Mouse (Mus musculus): Measurements from ENCODE around the gene Mettl14. TPM values are rescaled to one million over a fixed set of nuclear protein-coding genes. Genes with fewer than 3 reads are reported as not detected.

The Mettl14 gene
- polyA plus RNA-seq (2015; fragmentation: Nextera tagmentation; extraction: Ambion mirVana) = 29.1 and 30.8 TPM in 2 replicates

DNA sequence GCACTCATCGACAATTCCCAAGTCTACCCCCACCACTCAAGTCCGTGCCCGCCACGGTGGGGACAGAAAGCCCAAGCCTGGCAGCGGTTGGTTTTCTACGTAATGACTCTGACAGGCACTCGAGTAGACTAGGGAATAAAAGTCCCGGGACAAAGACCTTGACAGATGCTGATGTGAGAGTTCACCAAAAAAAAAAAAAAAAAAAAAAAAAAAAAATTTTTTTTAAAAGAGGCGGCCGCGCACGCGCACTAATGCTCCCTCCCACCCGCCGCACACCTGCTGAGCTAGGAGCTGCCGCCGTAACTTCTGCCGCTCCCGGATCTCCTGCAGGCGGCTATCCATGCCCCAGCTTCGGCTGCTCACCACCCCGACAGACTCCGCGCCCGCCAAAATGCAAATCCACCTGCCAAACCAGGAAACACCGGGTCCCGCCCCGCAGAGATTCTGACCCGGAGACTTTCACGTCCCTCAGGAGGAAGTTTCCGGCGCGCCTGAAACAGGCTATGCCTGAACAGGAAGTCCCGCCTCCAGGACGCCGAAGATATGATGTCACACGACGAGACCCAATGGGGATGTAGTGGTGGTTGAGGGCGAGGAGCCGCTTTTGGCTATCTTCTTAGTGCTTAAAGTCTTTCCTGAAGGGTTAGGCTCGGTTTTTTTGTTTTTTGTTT, at the start of gene Mettl14:
Gene Mettl14, minus strand, starts transcription at position 623 of the 671 bp plus-strand sequence.
- Histone ChIP-seq H3K27ac (ENCODE audit: low read length) (peak within 1 kb of the TSS; percentile 88), H3K27me3 (replicated peaks; ENCODE audit: control insufficient read depth, insufficient read depth, low read length) (no peaks in the 10 kb centered on the region), H3K9ac (replicated peaks; ENCODE audit: low read depth, low read length) (peak within 1 kb of the TSS; percentile 55), H3K4me3 (replicated peaks; ENCODE audit: low read length) (peak within 1 kb of the TSS; percentile 59), H3K4me2 (ENCODE audit: low read length) (peak within 1 kb of the TSS; percentile 68), H3K4me1 (replicated peaks; ENCODE audit: control insufficient read depth, insufficient read depth, low read length) (peaks cover 19% of the 10 kb centered on the region), H3K36me3 (ENCODE audit: control insufficient read depth, insufficient read depth) (no peaks in the 10 kb centered on the region), H3K9me3 (ENCODE audit: control insufficient read depth, low read length) (no peaks in the 10 kb centered on the region)
- ATAC-seq = peak; percentile 100
- under 1% methylated on average over 41 of the region's 41 CpGs for WGBS

DNA sequence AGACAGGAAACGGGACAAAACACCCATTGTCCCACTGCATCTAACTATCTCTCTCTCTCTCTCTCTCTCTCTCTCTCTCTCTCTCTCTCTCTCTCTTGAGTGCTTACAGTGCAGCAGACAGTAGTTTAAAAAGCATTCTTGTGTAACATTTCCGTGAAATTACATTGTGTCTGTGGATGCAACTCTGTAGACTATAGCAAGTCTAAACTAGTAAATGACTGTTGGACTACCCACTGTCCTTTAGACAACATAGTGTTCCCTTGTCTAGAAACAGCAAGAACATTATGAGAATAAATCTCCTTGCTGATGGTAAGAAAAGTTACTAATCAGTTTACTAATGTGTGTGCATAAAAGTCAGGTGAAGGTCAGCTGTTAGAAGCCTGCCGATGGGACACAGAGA, 47.5 kb upstream of the Mettl14 start:
- H3K27ac ChIP-seq (ENCODE audit: low read length) = no peak overlapping the region
- 84% methylated on average over 3 of the region's 3 CpGs for WGBS
- H3K4me2 ChIP-seq (ENCODE audit: low read length) = no peak overlapping the region
- no peaks in the 10 kb centered on the region for H3K36me3 ChIP-seq (ENCODE audit: control insufficient read depth, insufficient read depth)
- H3K27me3 ChIP-seq (replicated peaks; ENCODE audit: control insufficient read depth, insufficient read depth, low read length) = no peaks in the 10 kb centered on the region
- no peaks in the 10 kb centered on the region for H3K9me3 ChIP-seq (ENCODE audit: control insufficient read depth, low read length)
- H3K9ac ChIP-seq (replicated peaks; ENCODE audit: low read depth, low read length) = no peak overlapping the region
- no peaks in the 10 kb centered on the region for H3K4me1 ChIP-seq (replicated peaks; ENCODE audit: control insufficient read depth, insufficient read depth, low read length)
- ATAC-seq = no peak
- H3K4me3 ChIP-seq (replicated peaks; ENCODE audit: low read length) = no peak overlapping the region

DNA sequence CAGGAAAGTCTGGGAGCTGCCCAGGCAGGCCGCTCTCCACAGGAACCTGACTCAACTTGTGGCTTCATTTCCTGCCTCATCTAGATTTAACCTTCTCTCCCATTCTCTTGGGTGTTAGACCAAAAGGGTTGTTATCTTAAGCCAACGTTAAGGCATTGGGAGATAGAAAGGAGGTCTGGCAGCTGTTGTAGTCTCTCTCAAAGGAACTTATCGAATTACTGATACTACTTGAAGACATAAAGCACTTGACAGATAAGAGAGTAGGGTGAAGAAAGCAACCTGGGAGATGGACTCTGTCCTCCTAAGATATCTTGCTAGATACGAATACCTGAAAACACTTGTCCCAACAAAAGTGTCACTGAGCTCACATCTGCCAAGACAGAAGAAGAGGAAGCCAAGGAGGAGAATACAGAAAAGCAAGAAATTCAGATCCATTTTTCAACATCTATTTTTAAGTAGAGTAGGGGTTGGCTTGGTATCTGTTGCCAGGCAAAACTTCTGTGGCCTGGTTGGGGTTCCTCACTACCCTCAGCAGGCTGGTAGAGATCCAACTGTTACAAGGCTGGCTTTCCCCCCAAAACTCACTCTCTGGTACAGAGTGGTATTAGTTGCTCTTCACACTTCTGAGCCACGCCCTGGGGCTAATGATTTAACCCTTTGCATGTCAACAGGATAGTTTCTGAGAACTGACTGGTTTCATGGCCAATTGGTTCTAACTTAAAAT, 46.2 kb upstream of the Mettl14 start:
- Histone ChIP-seq H3K27me3 (replicated peaks; ENCODE audit: control insufficient read depth, insufficient read depth, low read length) (no peaks in the 10 kb centered on the region), H3K4me2 (ENCODE audit: low read length) (no peak overlapping the region), H3K36me3 (ENCODE audit: control insufficient read depth, insufficient read depth) (no peaks in the 10 kb centered on the region), H3K9ac (replicated peaks; ENCODE audit: low read depth, low read length) (no peak overlapping the region), H3K27ac (ENCODE audit: low read length) (no peak overlapping the region), H3K9me3 (ENCODE audit: control insufficient read depth, low read length) (no peaks in the 10 kb centered on the region), H3K4me1 (replicated peaks; ENCODE audit: control insufficient read depth, insufficient read depth, low read length) (no peaks in the 10 kb centered on the region), H3K4me3 (replicated peaks; ENCODE audit: low read length) (no peak overlapping the region)
- WGBS = 73% methylated on average over 5 of the region's 5 CpGs
- ATAC-seq = no peak

DNA sequence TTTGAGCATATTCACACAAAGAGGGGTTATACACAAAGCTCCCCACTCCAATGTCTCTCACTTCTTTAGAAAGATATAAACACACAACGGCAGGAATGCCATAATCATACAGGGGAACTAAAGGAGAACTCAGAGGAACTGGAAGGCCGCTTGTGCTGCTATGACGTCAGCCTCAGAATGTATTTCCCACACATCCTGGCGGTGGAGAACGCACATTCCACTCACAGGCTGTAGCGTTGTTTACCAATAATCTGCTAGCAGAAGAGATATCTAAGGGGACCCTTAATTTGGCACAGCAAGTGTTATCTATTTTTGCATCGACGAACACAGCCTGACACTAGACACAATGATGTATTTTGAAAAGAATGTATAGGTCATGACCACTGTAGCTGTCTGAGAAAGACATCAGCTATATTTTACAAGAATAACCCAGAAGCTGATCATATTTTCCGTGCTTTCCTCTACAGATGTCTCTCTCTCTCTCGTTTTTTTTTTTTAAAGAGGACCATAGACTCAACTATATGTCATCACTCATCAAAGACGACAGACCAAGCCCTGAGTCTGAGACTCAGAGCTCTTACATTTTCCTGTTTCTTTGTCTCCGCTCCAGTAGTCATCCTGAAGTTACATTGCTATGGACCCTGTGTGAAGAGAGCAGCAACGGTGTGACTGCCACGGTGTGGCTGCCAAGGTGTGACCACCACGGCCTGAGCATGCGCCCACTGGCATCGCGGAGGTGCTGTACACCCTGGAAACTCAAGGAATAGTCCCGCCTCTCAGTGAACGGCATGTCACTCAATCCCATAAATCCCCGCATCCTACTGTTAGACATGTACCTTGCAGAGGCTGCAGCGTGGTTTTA, 43.9 kb upstream of the Mettl14 start:
- H3K27ac ChIP-seq (ENCODE audit: low read length) = no peak overlapping the region
- no peaks in the 10 kb centered on the region for H3K4me1 ChIP-seq (replicated peaks; ENCODE audit: control insufficient read depth, insufficient read depth, low read length)
- no peak for ATAC-seq
- H3K4me2 ChIP-seq (ENCODE audit: low read length) = no peak overlapping the region
- no peak overlapping the region for H3K9ac ChIP-seq (replicated peaks; ENCODE audit: low read depth, low read length)
- no peaks in the 10 kb centered on the region for H3K36me3 ChIP-seq (ENCODE audit: control insufficient read depth, insufficient read depth)
- no peaks in the 10 kb centered on the region for H3K27me3 ChIP-seq (replicated peaks; ENCODE audit: control insufficient read depth, insufficient read depth, low read length)
- no peaks in the 10 kb centered on the region for H3K9me3 ChIP-seq (ENCODE audit: control insufficient read depth, low read length)
- no peak overlapping the region for H3K4me3 ChIP-seq (replicated peaks; ENCODE audit: low read length)
- 83% methylated on average over 22 of the region's 22 CpGs for WGBS

DNA sequence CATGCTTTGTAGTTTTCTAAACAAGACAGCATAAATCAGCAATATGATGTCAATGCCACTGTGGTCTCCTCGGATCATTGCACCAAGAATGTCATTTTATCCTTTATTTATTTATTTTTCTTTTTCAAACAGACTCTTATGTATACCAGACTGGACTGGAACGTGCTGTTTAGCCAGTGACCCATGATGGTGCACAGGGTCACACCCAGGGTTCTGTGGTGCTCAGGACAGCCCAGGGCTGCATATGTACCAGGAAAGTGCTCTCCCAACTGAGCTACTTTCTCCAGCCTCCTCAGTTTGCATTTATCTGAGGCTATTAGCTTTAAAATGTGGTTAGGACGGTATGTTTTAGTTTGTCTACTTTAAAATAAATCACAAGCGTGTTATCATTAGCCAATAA, 42.1 kb upstream of the Mettl14 start:
- WGBS = 80% methylated on average over 4 of the region's 4 CpGs
- ATAC-seq = no peak
- H3K4me3 ChIP-seq (replicated peaks; ENCODE audit: low read length) = no peak overlapping the region
- no peaks in the 10 kb centered on the region for H3K4me1 ChIP-seq (replicated peaks; ENCODE audit: control insufficient read depth, insufficient read depth, low read length)
- no peaks in the 10 kb centered on the region for H3K36me3 ChIP-seq (ENCODE audit: control insufficient read depth, insufficient read depth)
- H3K9ac ChIP-seq (replicated peaks; ENCODE audit: low read depth, low read length) = no peak overlapping the region
- H3K9me3 ChIP-seq (ENCODE audit: control insufficient read depth, low read length) = no peaks in the 10 kb centered on the region
- no peak overlapping the region for H3K27ac ChIP-seq (ENCODE audit: low read length)
- no peak overlapping the region for H3K4me2 ChIP-seq (ENCODE audit: low read length)
- H3K27me3 ChIP-seq (replicated peaks; ENCODE audit: control insufficient read depth, insufficient read depth, low read length) = no peaks in the 10 kb centered on the region

DNA sequence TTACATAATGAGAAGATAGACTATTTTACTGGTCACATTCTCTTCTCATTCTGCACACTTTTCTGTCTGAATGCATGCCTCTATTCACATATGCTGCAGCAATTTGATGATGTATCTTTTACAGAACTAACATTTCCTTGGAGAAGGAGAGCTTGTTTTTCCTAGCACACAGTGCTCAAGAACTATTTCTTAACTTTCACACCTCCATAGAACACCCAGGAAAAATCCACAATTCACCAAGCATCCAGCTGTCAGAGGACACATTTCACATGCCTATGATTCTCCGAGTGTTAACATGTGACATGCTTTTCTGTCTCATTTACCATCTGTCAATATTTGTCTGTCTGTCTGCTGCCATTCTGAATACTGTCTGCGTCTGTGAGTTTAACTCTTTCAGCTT, 39.7 kb upstream of the Mettl14 start:
- no peaks in the 10 kb centered on the region for H3K36me3 ChIP-seq (ENCODE audit: control insufficient read depth, insufficient read depth)
- H3K4me2 ChIP-seq (ENCODE audit: low read length) = no peak overlapping the region
- H3K4me1 ChIP-seq (replicated peaks; ENCODE audit: control insufficient read depth, insufficient read depth, low read length) = no peaks in the 10 kb centered on the region
- H3K9me3 ChIP-seq (ENCODE audit: control insufficient read depth, low read length) = no peaks in the 10 kb centered on the region
- H3K4me3 ChIP-seq (replicated peaks; ENCODE audit: low read length) = no peak overlapping the region
- WGBS = 55% methylated on average over 2 of the region's 2 CpGs
- H3K27me3 ChIP-seq (replicated peaks; ENCODE audit: control insufficient read depth, insufficient read depth, low read length) = no peaks in the 10 kb centered on the region
- no peak overlapping the region for H3K27ac ChIP-seq (ENCODE audit: low read length)
- no peak overlapping the region for H3K9ac ChIP-seq (replicated peaks; ENCODE audit: low read depth, low read length)
- ATAC-seq = no peak

DNA sequence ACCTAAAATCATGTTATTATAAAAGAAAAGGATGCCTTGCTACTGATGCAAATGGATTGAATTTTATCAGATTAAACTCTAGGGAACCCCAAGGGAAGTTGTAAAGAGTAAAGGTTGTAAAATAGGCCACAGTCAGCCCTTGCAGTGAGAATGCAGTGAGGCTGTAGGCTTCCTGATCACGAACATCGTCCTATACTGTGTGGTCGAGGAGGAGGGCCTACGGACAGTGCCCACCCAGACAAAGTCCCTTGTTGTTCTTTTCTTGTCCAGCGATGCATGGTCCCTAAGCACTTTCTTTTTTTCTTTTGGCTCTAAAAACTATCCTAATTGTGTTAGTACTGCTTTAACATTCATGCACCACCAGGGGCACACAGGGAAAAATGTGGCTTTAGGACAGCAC, 27.3 kb upstream of the Mettl14 start:
- H3K36me3 ChIP-seq (ENCODE audit: control insufficient read depth, insufficient read depth) = no peaks in the 10 kb centered on the region
- no peaks in the 10 kb centered on the region for H3K4me1 ChIP-seq (replicated peaks; ENCODE audit: control insufficient read depth, insufficient read depth, low read length)
- no peak overlapping the region for H3K4me3 ChIP-seq (replicated peaks; ENCODE audit: low read length)
- H3K9me3 ChIP-seq (ENCODE audit: control insufficient read depth, low read length) = no peaks in the 10 kb centered on the region
- H3K4me2 ChIP-seq (ENCODE audit: low read length) = no peak overlapping the region
- H3K27me3 ChIP-seq (replicated peaks; ENCODE audit: control insufficient read depth, insufficient read depth, low read length) = no peaks in the 10 kb centered on the region
- ATAC-seq = no peak
- 24% methylated on average over 5 of the region's 5 CpGs for WGBS
- no peak overlapping the region for H3K27ac ChIP-seq (ENCODE audit: low read length)
- no peak overlapping the region for H3K9ac ChIP-seq (replicated peaks; ENCODE audit: low read depth, low read length)

DNA sequence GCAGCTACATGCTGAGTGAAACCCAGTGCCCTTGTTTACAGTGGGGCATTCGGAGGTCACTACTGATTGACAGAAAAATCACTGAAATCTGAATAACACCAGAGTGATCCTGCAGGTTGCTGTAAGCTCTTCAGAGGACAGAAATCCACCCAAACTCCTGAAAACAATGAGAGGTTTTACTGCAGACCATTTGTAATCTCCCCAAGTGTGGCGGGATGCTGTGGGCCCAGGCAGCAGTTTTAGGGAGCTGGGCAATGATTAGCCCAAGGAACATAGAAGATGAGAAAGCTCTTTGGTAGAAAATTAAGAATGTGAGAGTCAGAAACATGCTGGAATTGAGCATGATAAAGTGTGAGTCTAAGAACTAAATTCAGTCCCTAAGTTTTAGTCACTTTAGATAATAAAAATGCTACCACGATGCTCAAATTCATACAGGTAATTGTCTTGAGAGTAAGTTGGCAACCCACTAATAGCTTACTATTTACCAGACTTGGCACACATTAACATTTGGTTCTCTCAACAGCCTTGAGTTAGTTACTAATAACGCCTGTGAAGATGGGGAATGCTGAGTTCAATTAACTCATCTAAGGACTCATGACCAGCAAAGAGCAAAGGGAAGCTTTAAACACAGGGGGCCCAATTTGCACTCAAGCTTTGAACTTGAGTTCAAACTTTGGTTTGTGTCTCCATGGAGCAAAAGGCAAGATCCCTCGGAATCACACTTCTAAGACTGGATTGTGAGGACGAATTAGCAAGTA, 26.1 kb upstream of the Mettl14 start:
- H3K9ac ChIP-seq (replicated peaks; ENCODE audit: low read depth, low read length) = no peak overlapping the region
- no peaks in the 10 kb centered on the region for H3K27me3 ChIP-seq (replicated peaks; ENCODE audit: control insufficient read depth, insufficient read depth, low read length)
- no peaks in the 10 kb centered on the region for H3K36me3 ChIP-seq (ENCODE audit: control insufficient read depth, insufficient read depth)
- no peaks in the 10 kb centered on the region for H3K4me1 ChIP-seq (replicated peaks; ENCODE audit: control insufficient read depth, insufficient read depth, low read length)
- ATAC-seq = no peak
- H3K9me3 ChIP-seq (ENCODE audit: control insufficient read depth, low read length) = no peaks in the 10 kb centered on the region
- no peak overlapping the region for H3K4me3 ChIP-seq (replicated peaks; ENCODE audit: low read length)
- no peak overlapping the region for H3K4me2 ChIP-seq (ENCODE audit: low read length)
- no peak overlapping the region for H3K27ac ChIP-seq (ENCODE audit: low read length)
- WGBS = 72% methylated on average over 6 of the region's 6 CpGs

DNA sequence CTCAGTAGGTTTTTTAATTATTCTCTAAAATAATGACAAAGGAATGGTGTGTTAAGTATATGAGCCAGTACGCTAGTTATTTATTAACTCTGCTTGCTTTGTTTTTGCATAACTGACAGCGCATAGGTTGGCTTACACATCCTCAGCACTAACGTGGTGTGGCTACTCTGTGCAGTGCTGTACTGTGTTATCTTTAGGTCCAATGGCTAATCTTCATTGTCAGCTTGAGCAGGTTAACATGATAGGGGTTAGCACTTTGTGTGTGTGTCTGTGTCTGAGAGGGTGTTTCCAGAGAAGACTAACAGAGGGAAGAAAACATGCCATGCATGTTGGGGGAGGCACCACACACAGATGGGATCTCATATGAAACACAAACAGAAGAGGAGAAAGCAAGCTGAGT, 19.0 kb upstream of the Mettl14 start:
- 83% methylated on average over 3 of the region's 3 CpGs for WGBS
- Histone ChIP-seq H3K9ac (replicated peaks; ENCODE audit: low read depth, low read length) (no peak overlapping the region), H3K27me3 (replicated peaks; ENCODE audit: control insufficient read depth, insufficient read depth, low read length) (no peaks in the 10 kb centered on the region), H3K4me3 (replicated peaks; ENCODE audit: low read length) (no peak overlapping the region), H3K27ac (ENCODE audit: low read length) (no peak overlapping the region), H3K4me2 (ENCODE audit: low read length) (no peak overlapping the region), H3K36me3 (ENCODE audit: control insufficient read depth, insufficient read depth) (no peaks in the 10 kb centered on the region), H3K9me3 (ENCODE audit: control insufficient read depth, low read length) (no peaks in the 10 kb centered on the region), H3K4me1 (replicated peaks; ENCODE audit: control insufficient read depth, insufficient read depth, low read length) (no peaks in the 10 kb centered on the region)
- no peak for ATAC-seq

Data from forebrain, embryonic 16.5 days (tissue).